33 mouse cellular contexts compared by ENCODE assay signal in genomic region chr9:112837563-112837962, GRCm38 (mm10).
"Had no signal": no experiment of that assay in that cellular context is flagged by ENCODE, and none has a peak within 500 bp of the region (broad histone marks: within the 10 kb centered on the region; RNA-seq: fewer than 3 reads in every experiment).

No protein-coding gene starts in this region.

- H3K27me3 ChIP-seq: heart, embryonic 13.5 days; heart, embryonic 15.5 days; hindbrain, embryonic 12.5 days; hindbrain, embryonic 13.5 days; hindbrain, embryonic 15.5 days; kidney, embryonic 15.5 days had no signal

- H3K9me3 ChIP-seq: heart, embryonic 13.5 days; heart, embryonic 15.5 days; hindbrain, embryonic 10.5 days; hindbrain, embryonic 12.5 days; hindbrain, embryonic 13.5 days; hindbrain, embryonic 15.5 days; kidney, embryonic 15.5 days had no signal

- H3K36me3 ChIP-seq: heart, embryonic 13.5 days; heart, embryonic 15.5 days; hindbrain, embryonic 10.5 days; hindbrain, embryonic 12.5 days; hindbrain, embryonic 13.5 days; hindbrain, embryonic 15.5 days; kidney, embryonic 15.5 days had no signal

- H3K4me2 ChIP-seq: heart, embryonic 11.5 days; heart, embryonic 13.5 days; heart, embryonic 15.5 days; hindbrain, embryonic 12.5 days; hindbrain, embryonic 13.5 days; hindbrain, embryonic 14.5 days; hindbrain, embryonic 15.5 days; kidney, embryonic 15.5 days had no signal

- H3K4me1 ChIP-seq: heart, embryonic 15.5 days; hindbrain, embryonic 10.5 days; hindbrain, embryonic 12.5 days; hindbrain, embryonic 13.5 days; hindbrain, embryonic 15.5 days; kidney, embryonic 15.5 days had no signal

- ATAC-seq: hindbrain, embryonic 16.5 days; hindbrain, postnatal 0 days; inflammation-experienced regulatory T-cells, adult 6 months; intestine, embryonic 16.5 days; intestine, postnatal 0 days had no signal

- DNase-seq: heart, postnatal 10 days; heart, postnatal 14 days; heart, postnatal 36 days; heart, postnatal 4 days; kidney, adult 11 months; kidney, adult 18-20 months; kidney, adult 2 months; kidney, adult 8-10 months; kidney, adult 9 months; kidney, postnatal 10 days; kidney, postnatal 14 days; kidney, postnatal 25 days; kidney, postnatal 36 days; kidney, postnatal 4 days; layer of hippocampus, adult 9-11 months; layer of hippocampus, postnatal 36 days had no signal

- H3K9ac ChIP-seq: heart, embryonic 13.5 days; heart, embryonic 15.5 days; hindbrain, embryonic 12.5 days; hindbrain, embryonic 13.5 days; hindbrain, embryonic 14.5 days; hindbrain, embryonic 15.5 days; kidney, embryonic 15.5 days had no signal

- H3K27ac ChIP-seq: heart, embryonic 13.5 days; heart, embryonic 15.5 days; hindbrain, embryonic 10.5 days; hindbrain, embryonic 12.5 days; hindbrain, embryonic 13.5 days; hindbrain, embryonic 14.5 days; hindbrain, embryonic 15.5 days; hindbrain, postnatal 0 days; kidney, embryonic 15.5 days; kidney, postnatal 0 days; layer of hippocampus, adult 2 months; left cerebral cortex, adult 2 months had no signal

- H3K4me3 ChIP-seq: heart, embryonic 13.5 days; heart, embryonic 15.5 days; hindbrain, embryonic 10.5 days; hindbrain, embryonic 12.5 days; hindbrain, embryonic 13.5 days; hindbrain, embryonic 15.5 days; kidney, embryonic 15.5 days; layer of hippocampus, adult 2 months; left cerebral cortex, adult 2 months had no signal
